8 mouse cellular contexts compared by ENCODE assay signal in genomic region chr4:108833828-108834114, GRCm38 (mm10). TPM values are rescaled to one million over a fixed set of nuclear protein-coding genes. Genes with fewer than 3 reads are reported as not detected.
DNase-seq lines count a peak whose midpoint lies in the region; ATAC-seq and TF ChIP-seq lines count a peak whose summit lies in the region.

No protein-coding gene starts in this region.

- no peaks in the 10 kb centered on the region for H3K9me3 ChIP-seq in forebrain, embryonic 14.5 days (replicated peaks; ENCODE audit: control insufficient read depth, low read length)
- no peaks in the 10 kb centered on the region for H3K9me3 ChIP-seq in liver, embryonic 15.5 days (replicated peaks)

- no peak for DNase-seq in testis, postnatal 14 days (ENCODE audit: low spot score)
- DNase-seq in forebrain, embryonic 14.5 days (ENCODE audit: low spot score): no peak
- peak; percentile 47 for DNase-seq in telencephalon, adult 2 months (ENCODE audit: low read depth, low spot score)
- DNase-seq in spleen, postnatal 4 days (ENCODE audit: low spot score in 2 of 2): no peak
- no peak for DNase-seq in right cerebral cortex, adult 18-20 months
- no peak for DNase-seq in thymus, postnatal 10 days (ENCODE audit: low spot score in 2 of 2)

- H3K36me3 ChIP-seq in testis, adult 2 months (ENCODE audit: control insufficient read depth, insufficient read depth, low read length): no peaks in the 10 kb centered on the region
- peaks cover 14% of the 10 kb centered on the region for H3K36me3 ChIP-seq in forebrain, embryonic 14.5 days (ENCODE audit: control insufficient read depth, insufficient read depth, low read length)
- H3K36me3 ChIP-seq in liver, embryonic 15.5 days (replicated peaks): peaks cover 14% of the 10 kb centered on the region

- H3K9ac ChIP-seq in forebrain, embryonic 14.5 days (ENCODE audit: low read length): peak overlapping the region; percentile 100
- peak overlapping the region; percentile 86 for H3K9ac ChIP-seq in liver, embryonic 15.5 days

- H3K4me1 ChIP-seq in testis, adult 2 months (ENCODE audit: control insufficient read depth, insufficient read depth, low read length): peaks cover 5% of the 10 kb centered on the region
- H3K4me1 ChIP-seq in forebrain, embryonic 14.5 days (ENCODE audit: control insufficient read depth, insufficient read depth, low read length): peaks cover 30% of the 10 kb centered on the region
- peaks cover 32% of the 10 kb centered on the region for H3K4me1 ChIP-seq in liver, embryonic 15.5 days (replicated peaks)

- H3K27ac ChIP-seq in testis, adult 2 months (ENCODE audit: control insufficient read depth, insufficient read depth, low read depth, low read length): peak overlapping the region; percentile 96
- peak overlapping the region; percentile 96 for H3K27ac ChIP-seq in forebrain, embryonic 14.5 days (ENCODE audit: low read depth, low read length)
- peak overlapping the region; percentile 92 for H3K27ac ChIP-seq in liver, embryonic 15.5 days (replicated peaks)

- TF ChIP-seq CTCF in testis, adult 2 months (IDR thresholded peaks at IDR 0.05; ENCODE audit: control insufficient read depth, insufficient read depth, insufficient replicate concordance, low read depth, low read length): no peak

- WGBS in forebrain, embryonic 14.5 days: under 1% methylated on average over 6 of the region's 6 CpGs
- WGBS in liver, embryonic 15.5 days (ENCODE audit: insufficient replicate concordance): 0% methylated on average over 6 of the region's 6 CpGs

- ATAC-seq in forebrain, embryonic 14.5 days: no peak
- ATAC-seq in liver, embryonic 15.5 days (ENCODE audit: insufficient read depth): no peak

- no peak for TF ChIP-seq POLR2A in testis, adult 2 months (IDR thresholded peaks at IDR 0.05; ENCODE audit: control insufficient read depth, low read depth, low read length)

- no peaks in the 10 kb centered on the region for H3K27me3 ChIP-seq in testis, adult 2 months (ENCODE audit: control insufficient read depth, insufficient read depth, low read length)
- no peaks in the 10 kb centered on the region for H3K27me3 ChIP-seq in forebrain, embryonic 14.5 days (replicated peaks; ENCODE audit: control insufficient read depth, insufficient read depth, low read length)
- H3K27me3 ChIP-seq in liver, embryonic 15.5 days: no peaks in the 10 kb centered on the region

- H3K4me3 ChIP-seq in testis, adult 2 months (ENCODE audit: control insufficient read depth, low read depth, low read length): peak overlapping the region; percentile 90
- H3K4me3 ChIP-seq in forebrain, embryonic 14.5 days (ENCODE audit: low read depth, low read length): peak overlapping the region; percentile 94
- peak overlapping the region; percentile 85 for H3K4me3 ChIP-seq in liver, embryonic 15.5 days (replicated peaks)

- peak overlapping the region; percentile 67 for H3K4me2 ChIP-seq in forebrain, embryonic 14.5 days (ENCODE audit: low read length)
- peak overlapping the region; percentile 98 for H3K4me2 ChIP-seq in liver, embryonic 15.5 days

RNA-seq across cellular contexts. Expression of gene Btf3l4, which starts 0.4 kb away (rescaled TPM):
- 43.0 and 51.6 TPM in 2 replicates for polyA plus RNA-seq in testis, adult 2 months (2012; rRNA removed)
- 257 and 287 TPM in 2 replicates for polyA plus RNA-seq in forebrain, embryonic 14.5 days (2014; fragmentation: Nextera tagmentation; extraction: Ambion mirVana)
- polyA plus RNA-seq in liver, embryonic 15.5 days (2015; fragmentation: Nextera tagmentation; extraction: Ambion mirVana): 35.2 and 39.4 TPM in 2 replicates

RNA-seq across cellular contexts. Expression of gene Txndc12, which starts 0.6 kb away (rescaled TPM):
- polyA plus RNA-seq in testis, adult 2 months (2012; rRNA removed): 21.6 and 24.0 TPM in 2 replicates
- 92.3 and 94.3 TPM in 2 replicates for polyA plus RNA-seq in forebrain, embryonic 14.5 days (2014; fragmentation: Nextera tagmentation; extraction: Ambion mirVana)
- 22.4 and 27.0 TPM in 2 replicates for polyA plus RNA-seq in liver, embryonic 15.5 days (2015; fragmentation: Nextera tagmentation; extraction: Ambion mirVana)

RNA-seq across cellular contexts. Expression of gene Kti12, which starts 13.8 kb away (rescaled TPM):
- polyA plus RNA-seq in testis, adult 2 months (2012; rRNA removed): 17.7 and 19.7 TPM in 2 replicates
- 32.6 and 35.4 TPM in 2 replicates for polyA plus RNA-seq in forebrain, embryonic 14.5 days (2014; fragmentation: Nextera tagmentation; extraction: Ambion mirVana)
- polyA plus RNA-seq in liver, embryonic 15.5 days (2015; fragmentation: Nextera tagmentation; extraction: Ambion mirVana): 36.6 and 41.1 TPM in 2 replicates

RNA-seq across cellular contexts. Expression of gene A730015C16Rik, which starts 14.6 kb away (rescaled TPM):
- polyA plus RNA-seq in testis, adult 2 months (2012; rRNA removed): 0.30 and 0.32 TPM in 2 replicates
- polyA plus RNA-seq in forebrain, embryonic 14.5 days (2014; fragmentation: Nextera tagmentation; extraction: Ambion mirVana): 0.86 and 2.3 TPM in 2 replicates
- polyA plus RNA-seq in liver, embryonic 15.5 days (2015; fragmentation: Nextera tagmentation; extraction: Ambion mirVana): 0.24 and 0.29 TPM in 2 replicates

RNA-seq across cellular contexts. Expression of gene Rab3b, which starts 45.1 kb away (rescaled TPM):
- 7.5 and 8.0 TPM in 2 replicates for polyA plus RNA-seq in testis, adult 2 months (2012; rRNA removed)
- 79.7 and 87.4 TPM in 2 replicates for polyA plus RNA-seq in forebrain, embryonic 14.5 days (2014; fragmentation: Nextera tagmentation; extraction: Ambion mirVana)
- polyA plus RNA-seq in liver, embryonic 15.5 days (2015; fragmentation: Nextera tagmentation; extraction: Ambion mirVana): 2.1 and 2.8 TPM in 2 replicates
